Mouse (Mus musculus) granulocyte monocyte progenitor cell, adult 5-6 weeks (primary cell): ENCODE measurements around the gene Olfr791. TPM values are rescaled to one million over a fixed set of nuclear protein-coding genes. Genes with fewer than 3 reads are reported as not detected.

Source experiments
- ATAC-seq: replicated peaks from 2 replicates; pipeline ENCODE4 v1.8.0; 2016; ENCODE audit warnings: mild to moderate bottlenecking, moderate TSS enrichment, inconsistent platforms; ENCODE audit not compliant: poor library complexity, severe bottlenecking
- total RNA-seq, 2 experiments: library from RNA; stranded (forward) in 1 of 2; stranded (reverse) in 1 of 2; fragments of 200-712, 200-1000 nt in 1 of 2; fragments of >200 nt in 1 of 2; fragmentation: Nextera tagmentation in 1 of 2; gene quantifications; 2 replicates each; pipeline ENCODE4 v1.2.3; 2014 to 2017

Gene Olfr791
- total RNA-seq (2014; fragmentation: Nextera tagmentation): not detected in 2 replicates
- not detected in 2 replicates for total RNA-seq (2017)

DNA sequence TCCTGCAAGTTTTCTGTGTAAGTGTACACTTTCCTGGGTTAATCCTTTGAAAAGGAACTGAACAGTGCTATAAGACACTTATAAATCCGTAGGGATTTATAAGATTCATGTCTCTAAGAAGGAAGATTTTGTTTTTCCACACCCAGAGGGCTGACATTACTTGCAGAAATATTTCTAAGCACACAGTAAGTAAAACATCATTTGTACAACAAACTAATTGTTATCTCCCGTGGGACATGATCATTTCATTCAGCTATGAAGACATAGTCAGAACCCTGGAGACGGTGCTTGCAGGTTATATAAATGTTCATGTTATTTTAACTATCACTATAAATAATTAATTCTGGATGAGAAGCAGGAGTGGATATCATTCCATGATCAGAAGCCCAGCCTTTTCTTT, at the start of gene Olfr791:
Gene Olfr791, plus strand, starts transcription at position 301 of the 400 bp plus-strand sequence.
- ATAC-seq: no peak

DNA sequence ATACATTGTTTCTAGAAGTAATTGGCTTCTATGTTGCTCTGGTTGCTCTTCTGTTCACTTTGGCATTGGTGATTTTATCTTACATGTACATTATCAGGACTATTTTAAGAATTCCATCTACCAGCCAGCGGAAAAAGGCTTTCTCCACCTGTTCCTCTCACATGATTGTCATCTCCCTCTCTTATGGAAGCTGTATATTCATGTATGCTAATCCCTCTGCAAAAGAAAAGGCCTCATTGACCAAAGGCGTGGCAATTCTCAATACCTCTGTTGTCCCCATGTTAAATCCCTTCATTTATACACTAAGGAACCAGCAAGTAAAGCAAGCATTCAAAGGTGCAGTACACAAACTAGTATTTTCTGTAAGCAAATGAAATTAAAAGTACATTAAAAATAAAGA, 48.3 kb upstream of the Olfr791 start:
- ATAC-seq: no peak

DNA sequence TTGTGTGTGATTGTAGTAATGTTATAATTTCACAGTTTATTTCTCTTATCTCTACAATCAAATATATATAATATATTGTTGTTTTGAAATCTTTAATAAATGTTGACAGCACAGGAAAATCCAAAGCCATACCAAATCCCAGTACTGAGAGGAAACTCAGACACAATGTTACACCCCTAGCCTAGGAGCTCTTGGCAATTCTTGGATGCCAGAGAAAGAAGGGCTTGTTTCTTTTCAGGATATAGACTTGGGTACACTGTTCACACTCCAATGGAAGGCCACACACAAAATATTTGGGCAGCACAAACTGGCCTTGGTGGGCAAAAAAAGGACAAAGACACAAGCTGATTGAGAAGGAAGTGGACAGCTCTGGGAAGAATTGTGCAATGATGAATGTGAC, 47.9 kb upstream of the Olfr791 start:
- no peak for ATAC-seq

DNA sequence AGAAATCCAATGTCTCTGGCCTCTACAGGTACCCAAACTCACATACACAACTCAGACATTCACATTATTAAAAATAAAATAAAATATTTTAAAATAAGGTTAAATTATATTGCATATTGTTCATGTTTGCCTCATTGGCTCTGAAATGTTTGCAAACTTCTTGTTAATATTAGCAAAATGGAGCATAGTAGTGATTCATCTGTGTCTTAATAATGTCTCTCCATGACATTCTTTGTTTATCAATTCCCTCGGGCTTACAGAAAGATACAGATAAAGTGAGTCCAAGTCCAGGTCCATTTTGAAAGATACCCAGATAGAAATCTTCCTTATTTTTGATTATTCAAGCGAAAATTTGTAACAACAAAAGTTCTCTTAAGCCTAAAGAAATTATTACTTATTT, 37.1 kb upstream of the Olfr791 start, which contains the start of gene Olfr789:
Gene Olfr789, plus strand, starts transcription at position 301 of the 400 bp plus-strand sequence.
- ATAC-seq: no peak

DNA sequence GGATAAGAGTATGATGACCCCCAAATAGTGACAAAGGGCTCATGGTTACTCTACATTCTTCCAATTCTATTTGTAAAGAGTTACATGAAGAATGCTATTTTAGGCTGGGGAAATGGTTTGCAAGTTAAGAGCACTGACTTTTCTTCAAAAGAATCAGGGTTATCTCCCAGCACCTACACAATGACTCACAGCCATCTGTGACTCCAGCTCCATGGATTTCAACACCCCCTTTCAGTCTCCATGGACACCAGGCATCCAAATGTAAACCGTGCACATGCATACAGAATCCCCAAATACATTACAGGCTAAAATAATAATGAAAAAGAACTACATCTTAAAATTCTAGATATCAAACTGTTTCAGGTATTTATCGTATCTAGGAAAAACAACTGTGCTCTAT, 31.5 kb upstream of the Olfr791 start:
- ATAC-seq: no peak

DNA sequence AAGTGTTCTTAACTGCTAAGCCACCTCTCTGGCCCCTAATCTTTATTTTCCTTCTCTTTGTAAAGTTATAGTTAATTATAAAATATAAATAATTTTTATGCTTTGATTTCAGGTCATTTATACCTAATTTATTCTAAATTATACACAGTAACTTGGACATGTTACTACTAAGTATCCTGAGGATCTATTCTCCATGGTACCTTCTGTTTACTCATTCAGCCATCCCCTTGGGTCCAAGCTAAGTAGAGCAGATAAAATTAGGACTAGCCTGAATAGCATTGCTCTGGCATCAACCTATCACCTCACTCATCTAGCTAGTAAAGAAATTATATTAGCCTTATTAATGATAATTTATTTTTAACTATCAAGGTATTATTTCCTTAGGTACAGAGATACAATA, 23.4 kb upstream of the Olfr791 start, which contains the start of gene Olfr790:
Gene Olfr790, plus strand, starts transcription at position 301 of the 400 bp plus-strand sequence.
- ATAC-seq: no peak

DNA sequence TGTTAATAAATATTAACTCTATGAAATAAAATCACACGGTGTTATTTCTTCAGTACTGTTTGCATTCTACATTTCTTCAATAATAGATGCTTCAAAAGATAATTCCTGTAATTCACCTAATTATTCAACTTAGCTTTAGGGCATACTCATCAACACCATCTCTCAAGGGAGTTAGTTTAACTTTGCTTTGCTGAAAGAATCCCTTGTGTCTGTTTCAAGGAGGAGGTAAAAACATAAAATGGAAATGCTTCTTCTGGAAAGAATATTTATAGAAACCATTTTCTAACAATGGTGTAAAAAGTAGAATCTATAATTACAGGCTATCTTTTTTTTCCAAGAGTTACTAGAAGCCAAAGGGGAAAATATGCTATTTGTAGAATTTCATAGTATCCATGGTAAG, 17.3 kb downstream of the Olfr791 start, which contains the start of gene Olfr792:
Gene Olfr792, plus strand, starts transcription at position 301 of the 400 bp plus-strand sequence.
- ATAC-seq: no peak

DNA sequence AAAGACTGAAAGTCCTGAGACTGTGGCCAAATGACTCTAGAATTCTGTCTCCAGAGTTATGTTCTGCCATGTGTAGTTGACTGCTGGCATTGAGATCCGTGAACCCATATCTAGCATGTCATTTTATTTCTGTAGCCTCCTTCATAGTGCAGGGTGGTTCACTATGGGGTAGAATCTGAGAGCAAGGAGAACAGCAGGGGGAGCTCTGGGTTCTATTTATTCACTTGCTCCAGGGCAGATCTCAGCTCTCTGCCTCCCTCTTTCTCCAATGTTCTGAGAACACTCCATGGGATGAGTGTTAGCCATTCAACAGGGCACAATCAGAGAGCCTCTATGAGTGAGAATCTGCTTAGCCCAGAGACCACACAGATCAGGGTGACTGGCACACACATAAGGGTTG, 27.8 kb downstream of the Olfr791 start:
- no peak for ATAC-seq

DNA sequence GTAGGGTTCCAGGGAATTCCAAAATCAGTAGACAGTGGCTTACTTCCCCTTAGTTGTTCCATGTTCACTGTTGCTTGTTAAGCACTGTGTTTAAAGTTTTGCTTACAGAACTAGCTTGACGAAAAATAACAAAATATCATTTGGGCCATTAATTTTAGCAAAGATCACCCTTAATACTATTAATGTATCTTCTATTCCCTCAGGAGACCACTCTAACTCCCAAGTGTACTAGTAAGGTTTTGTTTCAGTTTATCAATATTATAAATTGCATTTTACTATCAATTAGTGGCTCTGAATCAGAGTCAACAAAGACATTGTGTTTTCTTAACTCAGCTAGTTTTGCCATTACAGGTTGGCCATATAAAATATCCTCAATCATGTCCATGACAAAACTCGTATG, 45.8 kb downstream of the Olfr791 start, which contains the start of gene Olfr794:
Gene Olfr794, plus strand, starts transcription at position 301 of the 400 bp plus-strand sequence.
- no peak for ATAC-seq

DNA sequence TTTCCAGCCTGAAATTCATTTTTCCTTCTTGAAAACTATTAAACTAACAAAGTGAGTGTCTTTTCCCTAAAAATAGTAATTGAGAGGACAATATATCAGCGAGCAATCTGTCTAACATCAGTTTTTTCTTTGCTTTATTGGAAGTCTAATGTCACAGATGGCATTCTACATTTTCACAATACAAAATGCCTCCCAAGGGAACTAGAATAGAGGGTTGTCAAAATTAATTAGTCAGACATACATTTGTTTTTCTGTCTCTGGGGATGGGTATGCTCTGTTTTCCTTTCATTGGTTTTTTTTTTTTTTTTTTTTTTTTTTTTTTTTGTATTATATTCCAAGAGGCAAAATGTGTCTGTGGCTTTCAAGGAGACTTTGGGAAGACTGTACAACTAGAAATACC, 55.5 kb downstream of the Olfr791 start:
- no peak for ATAC-seq

Other genes with a start within 250 kb of the Olfr791 start
- not detected in 2 replicates for gene Olfr780, start 203.7 kb upstream of the Olfr791 start, total RNA-seq (2014; fragmentation: Nextera tagmentation)
- not detected in 2 replicates for gene Olfr780, start 203.7 kb upstream of the Olfr791 start, total RNA-seq (2017)
- gene Olfr781, start 192.9 kb upstream of the Olfr791 start, total RNA-seq (2014; fragmentation: Nextera tagmentation): not detected in 2 replicates
- gene Olfr781, start 192.9 kb upstream of the Olfr791 start, total RNA-seq (2017): not detected in 2 replicates
- gene Olfr782, start 172.9 kb upstream of the Olfr791 start, total RNA-seq (2014; fragmentation: Nextera tagmentation): not detected in 2 replicates
- not detected in 2 replicates for gene Olfr782, start 172.9 kb upstream of the Olfr791 start, total RNA-seq (2017)
- gene Olfr784, start 137.7 kb upstream of the Olfr791 start, total RNA-seq (2014; fragmentation: Nextera tagmentation): 0.23 and 0.37 TPM in 2 replicates
- gene Olfr784, start 137.7 kb upstream of the Olfr791 start, total RNA-seq (2017): not detected in 2 replicates
- not detected in 2 replicates for gene Olfr785, start 116.4 kb upstream of the Olfr791 start, total RNA-seq (2014; fragmentation: Nextera tagmentation)
- not detected in 2 replicates for gene Olfr785, start 116.4 kb upstream of the Olfr791 start, total RNA-seq (2017)
- gene Olfr786, start 94.5 kb upstream of the Olfr791 start, total RNA-seq (2014; fragmentation: Nextera tagmentation): not detected in 2 replicates
- not detected in 2 replicates for gene Olfr786, start 94.5 kb upstream of the Olfr791 start, total RNA-seq (2017)
- not detected in 2 replicates for gene Olfr787, start 59.9 kb upstream of the Olfr791 start, total RNA-seq (2014; fragmentation: Nextera tagmentation)
- gene Olfr787, start 59.9 kb upstream of the Olfr791 start, total RNA-seq (2017): not detected in 2 replicates
- not detected in 2 replicates for gene Olfr788, start 50.8 kb upstream of the Olfr791 start, total RNA-seq (2014; fragmentation: Nextera tagmentation)
- gene Olfr788, start 50.8 kb upstream of the Olfr791 start, total RNA-seq (2017): not detected in 2 replicates
- not detected in 2 replicates for gene Olfr789, start 37.0 kb upstream of the Olfr791 start, total RNA-seq (2014; fragmentation: Nextera tagmentation)
- gene Olfr789, start 37.0 kb upstream of the Olfr791 start, total RNA-seq (2017): not detected in 2 replicates
- gene Olfr790, start 23.3 kb upstream of the Olfr791 start, total RNA-seq (2014; fragmentation: Nextera tagmentation): not detected in 2 replicates
- not detected in 2 replicates for gene Olfr790, start 23.3 kb upstream of the Olfr791 start, total RNA-seq (2017)
- gene Olfr792, start 17.4 kb downstream of the Olfr791 start, total RNA-seq (2014; fragmentation: Nextera tagmentation): not detected in 2 replicates
- not detected in 2 replicates for gene Olfr792, start 17.4 kb downstream of the Olfr791 start, total RNA-seq (2017)
- gene Olfr794, start 45.9 kb downstream of the Olfr791 start, total RNA-seq (2014; fragmentation: Nextera tagmentation): not detected in 2 replicates
- gene Olfr794, start 45.9 kb downstream of the Olfr791 start, total RNA-seq (2017): not detected in 2 replicates
- not detected in 2 replicates for gene Olfr796, start 90.8 kb downstream of the Olfr791 start, total RNA-seq (2014; fragmentation: Nextera tagmentation)
- gene Olfr796, start 90.8 kb downstream of the Olfr791 start, total RNA-seq (2017): not detected in 2 replicates
- gene Olfr798, start 106.1 kb downstream of the Olfr791 start, total RNA-seq (2014; fragmentation: Nextera tagmentation): not detected in 2 replicates
- not detected in 2 replicates for gene Olfr798, start 106.1 kb downstream of the Olfr791 start, total RNA-seq (2017)
- gene Olfr799, start 115.7 kb downstream of the Olfr791 start, total RNA-seq (2014; fragmentation: Nextera tagmentation): not detected in 2 replicates
- not detected in 2 replicates for gene Olfr799, start 115.7 kb downstream of the Olfr791 start, total RNA-seq (2017)
- not detected in 2 replicates for gene Olfr800, start 135.9 kb downstream of the Olfr791 start, total RNA-seq (2014; fragmentation: Nextera tagmentation)
- not detected in 2 replicates for gene Olfr800, start 135.9 kb downstream of the Olfr791 start, total RNA-seq (2017)
- gene Olfr801, start 152.1 kb downstream of the Olfr791 start, total RNA-seq (2014; fragmentation: Nextera tagmentation): not detected in 2 replicates
- gene Olfr801, start 152.1 kb downstream of the Olfr791 start, total RNA-seq (2017): not detected in 2 replicates
- not detected in 2 replicates for gene Olfr802, start 166.4 kb downstream of the Olfr791 start, total RNA-seq (2014; fragmentation: Nextera tagmentation)
- not detected in 2 replicates for gene Olfr802, start 166.4 kb downstream of the Olfr791 start, total RNA-seq (2017)
- gene Olfr803, start 172.5 kb downstream of the Olfr791 start, total RNA-seq (2014; fragmentation: Nextera tagmentation): not detected in 2 replicates
- not detected in 2 replicates for gene Olfr803, start 172.5 kb downstream of the Olfr791 start, total RNA-seq (2017)
- not detected in 2 replicates for gene Olfr804, start 181.4 kb downstream of the Olfr791 start, total RNA-seq (2014; fragmentation: Nextera tagmentation)
- gene Olfr804, start 181.4 kb downstream of the Olfr791 start, total RNA-seq (2017): not detected in 2 replicates
- gene Olfr805, start 207.6 kb downstream of the Olfr791 start, total RNA-seq (2014; fragmentation: Nextera tagmentation): not detected in 2 replicates
- not detected in 2 replicates for gene Olfr805, start 207.6 kb downstream of the Olfr791 start, total RNA-seq (2017)
- not detected in 2 replicates for gene Olfr806, start 220.1 kb downstream of the Olfr791 start, total RNA-seq (2014; fragmentation: Nextera tagmentation)
- not detected in 2 replicates for gene Olfr806, start 220.1 kb downstream of the Olfr791 start, total RNA-seq (2017)
- not detected in 2 replicates for gene Olfr807, start 236.0 kb downstream of the Olfr791 start, total RNA-seq (2014; fragmentation: Nextera tagmentation)
- gene Olfr807, start 236.0 kb downstream of the Olfr791 start, total RNA-seq (2017): not detected in 2 replicates
- gene Olfr808, start 243.7 kb downstream of the Olfr791 start, total RNA-seq (2014; fragmentation: Nextera tagmentation): not detected in 2 replicates
- not detected in 2 replicates for gene Olfr808, start 243.7 kb downstream of the Olfr791 start, total RNA-seq (2017)